Mouse (Mus musculus): ENCODE measurements at regions not wholly inside any gene's neighbourhood (a gene's known extent, or its start where the extent isn't known, plus 50 kb on each side); places are given as distances from the start of the nearest gene placed in this dataset.

DNA sequence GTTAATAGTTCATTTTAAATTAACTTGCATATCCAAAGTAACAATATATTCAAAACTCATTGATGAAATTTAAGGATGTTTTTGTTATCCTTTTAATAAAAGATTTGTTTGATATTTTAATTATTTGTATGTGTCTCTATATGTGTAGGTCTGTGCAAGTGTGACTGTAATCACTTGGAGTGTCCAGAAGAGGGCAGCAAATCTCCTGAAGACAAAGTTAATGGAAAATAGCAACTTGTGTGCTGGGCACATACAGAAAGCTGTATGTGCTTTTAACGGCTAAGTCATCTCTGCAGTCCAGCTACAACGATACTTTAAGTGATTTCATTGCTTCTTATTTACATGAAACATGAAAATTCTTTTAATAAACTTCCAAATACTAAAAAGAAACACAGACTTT is 993.3 kb upstream of the Cadm2 start:
- H3K27me3 ChIP-seq (ENCODE audit: control insufficient read depth in 1 of 2, insufficient read depth in 2 of 2, low read length in 2 of 2): no peaks in the 10 kb centered on the region

More for the DNA sequence above, 993.3 kb upstream of the Cadm2 start:
- H3K27ac ChIP-seq (ENCODE audit: control insufficient read depth, low read depth, low read length): no peak overlapping the region
- H3K4me1 ChIP-seq (ENCODE audit: control insufficient read depth in 1 of 2, insufficient read depth in 2 of 2, low read length in 2 of 2): no peaks in the 10 kb centered on the region
- no peaks in the 10 kb centered on the region for H3K36me3 ChIP-seq (ENCODE audit: control insufficient read depth in 1 of 2, insufficient read depth in 2 of 2, low read length in 2 of 2)
- no peaks in the 10 kb centered on the region for H3K79me2 ChIP-seq (ENCODE audit: control insufficient read depth, insufficient read depth, low read length, poor library complexity)
- H3K4me3 ChIP-seq (ENCODE audit: control insufficient read depth in 1 of 2, insufficient read depth in 1 of 2, low read depth in 2 of 2, low read length in 2 of 2): no peak overlapping the region
- no peak overlapping the region for H3K9ac ChIP-seq (ENCODE audit: control insufficient read depth, low read depth, low read length, poor library complexity, severe bottlenecking)
- no peaks in the 10 kb centered on the region for H3K9me3 ChIP-seq (replicated peaks; ENCODE audit: insufficient read depth, low read length)
- peak; percentile 74 for DNase-seq (ENCODE audit: low read depth, low spot score)
- peak; percentile 77 for TF ChIP-seq SMC3 (IDR thresholded peaks at IDR 0.05; ENCODE audit: low read depth, low read length)
- no peak for TF ChIP-seq MAZ (IDR thresholded peaks at IDR 0.05; ENCODE audit: low read depth, low read length)
- no peak for TF ChIP-seq ZNF384 (IDR thresholded peaks at IDR 0.05; ENCODE audit: low read depth, low read length)
- no peak for TF ChIP-seq MEF2A (IDR thresholded peaks at IDR 0.05; ENCODE audit: extremely low read depth, insufficient replicate concordance, low read depth, low read length, poor library complexity, severe bottlenecking)
- TF ChIP-seq TBP (IDR thresholded peaks at IDR 0.05; ENCODE audit: low read depth, low read length): no peak
- no peak for TF ChIP-seq KAT2A (conservative IDR thresholded peaks at IDR 0.05; ENCODE audit: low read depth, low read length)
- TF ChIP-seq ELF1 (IDR thresholded peaks at IDR 0.05; ENCODE audit: low read depth, low read length): no peak
- TF ChIP-seq RAD21 (IDR thresholded peaks at IDR 0.05; ENCODE audit: low read depth, low read length): peak; percentile 71
- no peak for TF ChIP-seq POLR2A (IDR thresholded peaks at IDR 0.05; ENCODE audit: control insufficient read depth in 1 of 2, insufficient read depth in 1 of 2, low read depth in 1 of 2, low read length in 2 of 2, poor library complexity in 1 of 2)
- TF ChIP-seq CHD1 (IDR thresholded peaks at IDR 0.05; ENCODE audit: low read depth, low read length): no peak
- peak in 2 of 3 experiments; percentile 37 to 63; a peak in 4 of 6 replicates for TF ChIP-seq CTCF (IDR thresholded peaks at IDR 0.05 in 2 of 3, conservative IDR thresholded peaks at IDR 0.05 in 1 of 3; ENCODE audit: control insufficient read depth in 1 of 3, insufficient read depth in 1 of 3, low read depth in 2 of 3, low read length in 3 of 3, poor library complexity in 1 of 3, severe bottlenecking in 1 of 3)
- TF ChIP-seq RCOR1 (IDR thresholded peaks at IDR 0.05; ENCODE audit: low read depth, low read length): no peak
- TF ChIP-seq NELFE (IDR thresholded peaks at IDR 0.05; ENCODE audit: low read depth, low read length): no peak
- no peak for TF ChIP-seq NRF1 (IDR thresholded peaks at IDR 0.05; ENCODE audit: insufficient read depth, low read depth, low read length, poor library complexity, severe bottlenecking)
- no peak for TF ChIP-seq MAX (IDR thresholded peaks at IDR 0.05; ENCODE audit: low read length)
- TF ChIP-seq JUND (IDR thresholded peaks at IDR 0.05; ENCODE audit: low read depth, low read length): no peak
- no peak for TF ChIP-seq GATA1 (IDR thresholded peaks at IDR 0.05; ENCODE audit: low read depth, low read length)
- no peak for TF ChIP-seq BHLHE40 (IDR thresholded peaks at IDR 0.05; ENCODE audit: borderline replicate concordance, low read depth, low read length)
- peak; percentile 76 for TF ChIP-seq ZC3H11A (IDR thresholded peaks at IDR 0.05; ENCODE audit: low read depth, low read length)
- no peak for TF ChIP-seq POLR2AphosphoS2 (IDR thresholded peaks at IDR 0.05; ENCODE audit: low read length)
- TF ChIP-seq MYB (IDR thresholded peaks at IDR 0.05; ENCODE audit: low read depth, low read length): no peak
- no peak for TF ChIP-seq MXI1 (IDR thresholded peaks at IDR 0.05; ENCODE audit: low read depth, low read length)
- TF ChIP-seq EP300 (IDR thresholded peaks at IDR 0.05; ENCODE audit: low read depth in 1 of 2, low read length in 2 of 2): no peak
- TF ChIP-seq E2F4 (IDR thresholded peaks at IDR 0.05; ENCODE audit: borderline replicate concordance, low read depth, low read length): no peak
- TF ChIP-seq SIN3A (IDR thresholded peaks at IDR 0.05; ENCODE audit: low read length): no peak
- no peak for TF ChIP-seq ETS1 (IDR thresholded peaks at IDR 0.05; ENCODE audit: low read depth, low read length)
- TF ChIP-seq POLR2AphosphoS5 (IDR thresholded peaks at IDR 0.05; ENCODE audit: borderline replicate concordance, low read depth, low read length): no peak

Data from MEL (cell line).